Mouse (Mus musculus): ENCODE measurements around the gene Bmpr1a. TPM values are rescaled to one million over a fixed set of nuclear protein-coding genes. Genes with fewer than 3 reads are reported as not detected.

Gene Bmpr1a
- polyA plus RNA-seq, 1 experiment from 2014 or later = 21.3 TPM

- WGBS = 84% methylated on average over 4 of the region's 4 CpGs
- ATAC-seq = no peak
Observed at GRCm38 (mm10) chr14:34512602-34513001, 9.5 kb upstream of the Bmpr1a start.

GRCm38 (mm10) chr14:34511901-34512300 lies 8.8 kb upstream of the Bmpr1a start:
- ATAC-seq (no peak), DNase-seq (ENCODE audit: low spot score) (peak; percentile 38)
- no peak overlapping the region for H3K27ac ChIP-seq (ENCODE audit: low read depth, low read length)
- WGBS = 64% methylated on average over 11 of the region's 11 CpGs
- no peaks in the 10 kb centered on the region for H3K36me3 ChIP-seq (ENCODE audit: control insufficient read depth, insufficient read depth, low read length)
- H3K27me3 ChIP-seq (replicated peaks; ENCODE audit: control insufficient read depth, insufficient read depth, low read length) = no peaks in the 10 kb centered on the region
- H3K4me1 ChIP-seq (ENCODE audit: control insufficient read depth, insufficient read depth, low read length) = peaks cover 11% of the 10 kb centered on the region
- no peaks in the 10 kb centered on the region for H3K9me3 ChIP-seq (replicated peaks; ENCODE audit: control insufficient read depth, low read length)
- no peak overlapping the region for H3K4me3 ChIP-seq (ENCODE audit: low read depth, low read length)
- no peak overlapping the region for H3K4me2 ChIP-seq (ENCODE audit: low read length)
- no peak overlapping the region for H3K9ac ChIP-seq (ENCODE audit: low read length)

More at GRCm38 (mm10) chr14:34512602-34513001, 9.5 kb upstream of the Bmpr1a start:
- Histone ChIP-seq H3K4me1 (ENCODE audit: control insufficient read depth, insufficient read depth, low read length) (peaks cover 11% of the 10 kb centered on the region), H3K27ac (ENCODE audit: low read depth, low read length) (no peak overlapping the region), H3K27me3 (replicated peaks; ENCODE audit: control insufficient read depth, insufficient read depth, low read length) (no peaks in the 10 kb centered on the region), H3K4me3 (ENCODE audit: low read depth, low read length) (no peak overlapping the region), H3K4me2 (ENCODE audit: low read length) (no peak overlapping the region), H3K36me3 (ENCODE audit: control insufficient read depth, insufficient read depth, low read length) (no peaks in the 10 kb centered on the region), H3K9me3 (replicated peaks; ENCODE audit: control insufficient read depth, low read length) (no peaks in the 10 kb centered on the region), H3K9ac (ENCODE audit: low read length) (no peak overlapping the region)
- no peak for DNase-seq (ENCODE audit: low spot score)

DNA sequence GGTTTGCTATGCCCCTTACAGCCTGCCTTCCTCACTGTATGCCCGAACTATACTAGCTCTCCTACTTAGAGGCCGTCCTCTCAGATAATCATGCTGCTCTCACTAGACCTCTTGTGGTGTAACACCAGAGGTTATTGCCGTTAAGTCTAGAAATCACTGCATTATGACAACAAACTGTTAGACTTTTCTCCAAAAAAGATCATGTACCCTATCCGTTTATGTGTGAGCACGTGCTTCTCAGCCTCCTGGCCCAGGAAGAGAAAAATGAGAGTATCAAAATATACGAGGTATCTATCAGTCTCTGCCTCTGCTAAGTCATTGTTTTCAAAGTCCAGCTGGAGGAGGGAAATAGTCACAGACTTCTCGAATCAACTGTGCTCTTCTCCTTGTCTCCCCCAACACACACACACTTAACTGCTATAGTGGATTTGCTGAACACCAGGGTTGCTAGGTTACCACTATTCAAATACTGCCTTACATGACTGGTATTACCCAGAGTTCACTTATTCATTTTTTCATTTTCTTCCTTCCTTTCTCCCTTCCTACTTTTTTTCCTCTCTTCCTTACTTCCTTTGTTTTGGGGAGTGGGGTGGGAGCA lies 5.8 kb upstream of the Bmpr1a start:
- ATAC-seq = peak; percentile 2; the same call in 1 of the 2 replicates
- H3K27ac ChIP-seq (ENCODE audit: low read depth, low read length) = no peak overlapping the region; the same call in 1 of the 2 replicates
- 59% methylated on average over 7 of the region's 7 CpGs for WGBS

GRCm38 (mm10) chr14:34508187-34508840 lies 5.2 kb upstream of the Bmpr1a start:
- Histone ChIP-seq H3K9ac (ENCODE audit: low read length) (no peak overlapping the region), H3K27ac (ENCODE audit: low read depth, low read length) (peak overlapping the region; percentile 63), H3K36me3 (ENCODE audit: control insufficient read depth, insufficient read depth, low read length) (no peaks in the 10 kb centered on the region), H3K27me3 (replicated peaks; ENCODE audit: control insufficient read depth, insufficient read depth, low read length) (no peaks in the 10 kb centered on the region), H3K4me1 (ENCODE audit: control insufficient read depth, insufficient read depth, low read length) (peaks cover 11% of the 10 kb centered on the region), H3K4me2 (ENCODE audit: low read length) (no peak overlapping the region), H3K4me3 (ENCODE audit: low read depth, low read length) (no peak overlapping the region), H3K9me3 (replicated peaks; ENCODE audit: control insufficient read depth, low read length) (no peaks in the 10 kb centered on the region)
- 25% methylated on average over 4 of the region's 4 CpGs for WGBS
- peak; percentile 73 for DNase-seq (ENCODE audit: low spot score)
- peak; percentile 78 for ATAC-seq

More for the DNA sequence above, 5.8 kb upstream of the Bmpr1a start:
- no peak overlapping the region for H3K9ac ChIP-seq (ENCODE audit: low read length)
- peaks cover 11% of the 10 kb centered on the region for H3K4me1 ChIP-seq (ENCODE audit: control insufficient read depth, insufficient read depth, low read length)
- DNase-seq (ENCODE audit: low spot score) = peak; percentile 55
- no peak overlapping the region for H3K4me3 ChIP-seq (ENCODE audit: low read depth, low read length)
- H3K27me3 ChIP-seq (replicated peaks; ENCODE audit: control insufficient read depth, insufficient read depth, low read length) = no peaks in the 10 kb centered on the region
- H3K9me3 ChIP-seq (replicated peaks; ENCODE audit: control insufficient read depth, low read length) = no peaks in the 10 kb centered on the region
- no peaks in the 10 kb centered on the region for H3K36me3 ChIP-seq (ENCODE audit: control insufficient read depth, insufficient read depth, low read length)
- H3K4me2 ChIP-seq (ENCODE audit: low read length) = no peak overlapping the region

GRCm38 (mm10) chr14:34505309-34505708 lies 2.2 kb upstream of the Bmpr1a start:
- WGBS = 74% methylated on average over 7 of the region's 7 CpGs
- ATAC-seq = no peak
- H3K4me2 ChIP-seq (ENCODE audit: low read length) = no peak overlapping the region

DNA sequence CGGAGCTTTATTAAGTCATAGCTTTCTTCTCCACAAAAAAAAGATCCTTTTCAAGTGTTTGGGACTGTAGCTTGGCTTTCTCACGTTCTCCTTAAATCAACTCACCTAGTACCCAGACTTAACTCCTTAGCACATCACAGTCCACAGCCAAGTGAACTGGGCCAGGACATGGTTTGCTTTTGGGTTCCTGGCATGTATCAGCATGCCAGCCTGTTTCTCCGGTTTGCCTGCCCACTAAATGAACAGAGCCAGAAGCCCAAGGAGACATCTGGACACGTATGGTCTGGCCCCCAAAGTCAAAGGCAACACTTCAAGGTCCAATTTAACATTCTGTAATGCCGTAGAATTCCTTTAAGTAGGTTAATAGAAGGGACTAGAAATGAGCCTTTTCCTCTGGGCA lies 1.2 kb upstream of the Bmpr1a start:
- DNase-seq (ENCODE audit: low spot score) (no peak), ATAC-seq (no peak)
- no peak overlapping the region for H3K9ac ChIP-seq (ENCODE audit: low read length)
- 88% methylated on average over 5 of the region's 5 CpGs for WGBS
- no peak overlapping the region for H3K4me2 ChIP-seq (ENCODE audit: low read length)
- H3K4me3 ChIP-seq (ENCODE audit: low read depth, low read length) = no peak overlapping the region
- H3K27ac ChIP-seq (ENCODE audit: low read depth, low read length) = no peak overlapping the region
- H3K9me3 ChIP-seq (replicated peaks; ENCODE audit: control insufficient read depth, low read length) = no peaks in the 10 kb centered on the region
- peaks cover 26% of the 10 kb centered on the region for H3K4me1 ChIP-seq (ENCODE audit: control insufficient read depth, insufficient read depth, low read length)
- H3K27me3 ChIP-seq (replicated peaks; ENCODE audit: control insufficient read depth, insufficient read depth, low read length) = no peaks in the 10 kb centered on the region
- H3K36me3 ChIP-seq (ENCODE audit: control insufficient read depth, insufficient read depth, low read length) = no peaks in the 10 kb centered on the region

More at GRCm38 (mm10) chr14:34505309-34505708, 2.2 kb upstream of the Bmpr1a start:
- Histone ChIP-seq H3K9ac (ENCODE audit: low read length) (no peak overlapping the region), H3K27ac (ENCODE audit: low read depth, low read length) (no peak overlapping the region), H3K4me3 (ENCODE audit: low read depth, low read length) (no peak overlapping the region), H3K27me3 (replicated peaks; ENCODE audit: control insufficient read depth, insufficient read depth, low read length) (no peaks in the 10 kb centered on the region), H3K36me3 (ENCODE audit: control insufficient read depth, insufficient read depth, low read length) (no peaks in the 10 kb centered on the region), H3K9me3 (replicated peaks; ENCODE audit: control insufficient read depth, low read length) (no peaks in the 10 kb centered on the region), H3K4me1 (ENCODE audit: control insufficient read depth, insufficient read depth, low read length) (peaks cover 18% of the 10 kb centered on the region)
- DNase-seq (ENCODE audit: low spot score) = no peak

DNA sequence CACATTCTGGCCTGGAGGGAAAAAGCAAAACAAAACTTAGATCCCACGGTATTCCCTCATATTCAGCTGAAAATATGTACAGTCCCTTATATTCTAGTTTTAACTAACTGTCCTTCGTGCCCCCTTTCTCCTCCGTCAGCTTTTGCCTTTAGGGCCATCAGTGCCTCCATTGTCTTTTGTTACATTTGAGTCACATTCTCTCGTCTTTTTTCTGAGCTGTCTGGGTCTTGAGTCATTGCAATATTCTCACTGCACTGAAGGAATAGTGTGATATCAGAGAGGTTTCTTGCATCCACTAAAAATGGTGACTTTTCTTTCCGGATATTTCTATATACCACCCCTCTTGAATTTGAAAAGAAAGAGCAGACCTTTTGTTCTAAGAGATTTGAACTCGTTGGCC lies 618 bp upstream of the Bmpr1a start:
- Histone ChIP-seq H3K9me3 (replicated peaks; ENCODE audit: control insufficient read depth, low read length) (no peaks in the 10 kb centered on the region), H3K27ac (ENCODE audit: low read depth, low read length) (no peak overlapping the region), H3K4me2 (ENCODE audit: low read length) (peak overlapping the region; percentile 74), H3K4me1 (ENCODE audit: control insufficient read depth, insufficient read depth, low read length) (peaks cover 29% of the 10 kb centered on the region), H3K4me3 (ENCODE audit: low read depth, low read length) (no peak overlapping the region), H3K36me3 (ENCODE audit: control insufficient read depth, insufficient read depth, low read length) (no peaks in the 10 kb centered on the region), H3K9ac (ENCODE audit: low read length) (peak overlapping the region; percentile 1; the same call in 1 of the 2 replicates), H3K27me3 (replicated peaks; ENCODE audit: control insufficient read depth, insufficient read depth, low read length) (no peaks in the 10 kb centered on the region)
- WGBS = 32% methylated on average over 6 of the region's 6 CpGs
- DNase-seq (ENCODE audit: low spot score) = no peak
- no peak for ATAC-seq

GRCm38 (mm10) chr14:34502475-34503324 lies 441 bp downstream of the Bmpr1a start:
- peak overlapping the region; percentile 97 for H3K9ac ChIP-seq (ENCODE audit: low read length)
- H3K36me3 ChIP-seq (ENCODE audit: control insufficient read depth, insufficient read depth, low read length) = no peaks in the 10 kb centered on the region
- H3K27ac ChIP-seq (ENCODE audit: low read depth, low read length) = peak overlapping the region; percentile 97
- DNase-seq (ENCODE audit: low spot score) = peak; percentile 95
- H3K9me3 ChIP-seq (replicated peaks; ENCODE audit: control insufficient read depth, low read length) = no peaks in the 10 kb centered on the region
- peaks cover 19% of the 10 kb centered on the region for H3K4me1 ChIP-seq (ENCODE audit: control insufficient read depth, insufficient read depth, low read length)
- WGBS = 1% methylated on average over 73 of the region's 115 CpGs
- peak; percentile 92 for ATAC-seq
- H3K4me3 ChIP-seq (ENCODE audit: low read depth, low read length) = peak overlapping the region; percentile 83
- H3K27me3 ChIP-seq (replicated peaks; ENCODE audit: control insufficient read depth, insufficient read depth, low read length) = no peaks in the 10 kb centered on the region
- peak overlapping the region; percentile 74 for H3K4me2 ChIP-seq (ENCODE audit: low read length)

All from forebrain, embryonic 14.5 days (tissue).